Mouse (Mus musculus) brain, adult 10 weeks (tissue): ENCODE results near the gene Pon1. TPM values are rescaled to one million over a fixed set of nuclear protein-coding genes. Genes with fewer than 3 reads are reported as not detected.

Source experiments
- polyA plus RNA-seq: library from polyadenylated mRNA; stranded (reverse); fragments of 350-450 nt; fragmentation: Illumina TruSeq; extraction: RNeasy Lipid Tissue Mini Kit (QIAGEN cat#74804); gene quantifications from one replicate; pipeline ENCODE4 v1.2.3, GENCODE M21; 2015; ENCODE audit warnings: low read depth, low replicate concordance

The Pon1 gene
- polyA plus RNA-seq: 0.65 TPM

GRCm38 (mm10) chr6:5193693-5194092 is at the start of gene Pon1:
Gene Pon1 (minus strand): TSS chr6:5193946.

Other genes with a start within 250 kb of the Pon1 start
- gene Pon3, start 62.3 kb upstream of the Pon1 start, polyA plus RNA-seq: 4.8 TPM
- 68.9 TPM for gene Pon2, start 104.5 kb upstream of the Pon1 start, polyA plus RNA-seq
- gene Asb4, start 189.4 kb upstream of the Pon1 start, polyA plus RNA-seq: 1.5 TPM